9 mouse cellular contexts compared by ENCODE assay signal in the genomic region with DNA sequence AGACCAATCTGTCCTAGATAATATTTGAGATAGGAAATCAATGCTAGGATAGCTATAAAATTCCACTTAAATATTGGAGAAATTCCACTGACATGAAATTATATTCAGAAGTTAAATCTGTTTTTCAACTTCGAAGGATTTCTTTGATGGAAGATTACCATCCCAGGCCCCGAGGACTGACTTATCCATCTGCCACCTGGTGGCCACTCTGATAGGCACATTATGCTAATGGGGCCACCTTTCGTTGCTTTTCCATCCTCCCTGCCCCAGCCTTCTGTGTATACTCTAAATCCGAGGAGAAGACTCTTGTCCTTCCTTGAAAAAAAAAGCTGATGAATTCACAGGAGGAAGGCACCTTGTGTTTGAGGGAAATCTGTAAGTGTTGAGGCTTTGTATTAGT. TPM values are rescaled to one million over a fixed set of nuclear protein-coding genes. Genes with fewer than 3 reads are reported as not detected.
A peak's percentile ranks its signal among the peaks of the same experiment; 100 is the strongest.
DNase-seq lines count a peak whose midpoint lies in the region; ATAC-seq and TF ChIP-seq lines count a peak whose summit lies in the region.
"Had no signal": no experiment of that assay in that cellular context is flagged by ENCODE, and none has a peak within 500 bp of the region (broad histone marks: within the 10 kb centered on the region; RNA-seq: fewer than 3 reads in every experiment).

No protein-coding gene starts in this region.

- no peak overlapping the region for H3K9ac ChIP-seq in limb, embryonic 14.5 days (ENCODE audit: low read depth, low read length, severe bottlenecking)
- no peak overlapping the region for H3K9ac ChIP-seq in MEL (ENCODE audit: control insufficient read depth, low read depth, low read length, poor library complexity, severe bottlenecking)
- H3K9ac ChIP-seq: stomach, embryonic 15.5 days had no signal

- H3K4me1 ChIP-seq in limb, embryonic 14.5 days (ENCODE audit: control insufficient read depth, insufficient read depth, low read length), result no peaks in the 10 kb centered on the region
- no peaks in the 10 kb centered on the region for H3K4me1 ChIP-seq in limb, embryonic 10.5 days
- H3K4me1 ChIP-seq in MEL (ENCODE audit: control insufficient read depth in 1 of 2, insufficient read depth in 2 of 2, low read length in 2 of 2), result no peaks in the 10 kb centered on the region
- H3K4me1 ChIP-seq: stomach, embryonic 15.5 days had no signal

- no peak overlapping the region for H3K4me2 ChIP-seq in limb, embryonic 14.5 days (replicated peaks; ENCODE audit: low read depth, low read length, severe bottlenecking)
- H3K4me2 ChIP-seq: stomach, embryonic 15.5 days had no signal

- H3K9me3 ChIP-seq in limb, embryonic 14.5 days (ENCODE audit: control insufficient read depth, low read length), result no peaks in the 10 kb centered on the region
- H3K9me3 ChIP-seq in limb, embryonic 10.5 days (replicated peaks), result no peaks in the 10 kb centered on the region
- H3K9me3 ChIP-seq in MEL (replicated peaks; ENCODE audit: insufficient read depth, low read length), result no peaks in the 10 kb centered on the region
- H3K9me3 ChIP-seq: stomach, embryonic 15.5 days had no signal

- H3K27me3 ChIP-seq in limb, embryonic 14.5 days (ENCODE audit: control insufficient read depth, insufficient read depth, low read length), result no peaks in the 10 kb centered on the region
- H3K27me3 ChIP-seq in limb, embryonic 10.5 days (ENCODE audit: low read depth, poor library complexity, severe bottlenecking), result no peaks in the 10 kb centered on the region
- no peaks in the 10 kb centered on the region for H3K27me3 ChIP-seq in MEL (ENCODE audit: control insufficient read depth in 1 of 2, insufficient read depth in 2 of 2, low read length in 2 of 2)
- H3K27me3 ChIP-seq: stomach, embryonic 15.5 days had no signal

- H3K36me3 ChIP-seq in limb, embryonic 14.5 days (ENCODE audit: control insufficient read depth, insufficient read depth, low read length), result no peaks in the 10 kb centered on the region
- no peaks in the 10 kb centered on the region for H3K36me3 ChIP-seq in limb, embryonic 10.5 days
- H3K36me3 ChIP-seq in MEL (ENCODE audit: control insufficient read depth in 1 of 2, insufficient read depth in 2 of 2, low read length in 2 of 2), result no peaks in the 10 kb centered on the region
- H3K36me3 ChIP-seq: stomach, embryonic 15.5 days had no signal

- no peak for TF ChIP-seq EP300 in MEL (IDR thresholded peaks at IDR 0.05; ENCODE audit: low read depth in 1 of 2, low read length in 2 of 2)

- peak; percentile 49 to 67 for DNase-seq in cerebellum, postnatal 14 days
- DNase-seq in cerebellum, adult 9-10 months, result no peak
- DNase-seq in limb, embryonic 14.5 days (ENCODE audit: low spot score), result peak; percentile 37
- no peak for DNase-seq in limb, embryonic 10.5 days (ENCODE audit: low spot score)
- DNase-seq in MEL (ENCODE audit: low read depth, low spot score), result no peak
- peak; percentile 45 to 77 for DNase-seq in kidney, postnatal 36 days
- no peak for DNase-seq in adrenal gland, adult 2 months
- DNase-seq in thymus, postnatal 10 days (ENCODE audit: low spot score in 2 of 2), result no peak

- TF ChIP-seq RAD21 in MEL (IDR thresholded peaks at IDR 0.05; ENCODE audit: low read depth, low read length), result no peak

- no peak overlapping the region for H3K27ac ChIP-seq in limb, embryonic 14.5 days (replicated peaks; ENCODE audit: low read depth, low read length)
- H3K27ac ChIP-seq in limb, embryonic 10.5 days, result no peak overlapping the region
- no peak overlapping the region for H3K27ac ChIP-seq in MEL (ENCODE audit: control insufficient read depth, low read depth, low read length)
- H3K27ac ChIP-seq: stomach, embryonic 15.5 days had no signal

- H3K79me2 ChIP-seq in MEL (ENCODE audit: control insufficient read depth, insufficient read depth, low read length, poor library complexity), result no peaks in the 10 kb centered on the region

- peak in 2 of 3 experiments; percentile 17 to 29; a peak in 2 of 6 replicates for TF ChIP-seq CTCF in MEL (IDR thresholded peaks at IDR 0.05 in 2 of 3, conservative IDR thresholded peaks at IDR 0.05 in 1 of 3; ENCODE audit: control insufficient read depth in 1 of 3, insufficient read depth in 1 of 3, low read depth in 2 of 3, low read length in 3 of 3, poor library complexity in 1 of 3, severe bottlenecking in 1 of 3)

- no peak for ATAC-seq in limb, embryonic 14.5 days (ENCODE audit: low FRiP score, low read depth)

- TF ChIP-seq POLR2A in limb, embryonic 14.5 days (IDR thresholded peaks at IDR 0.05; ENCODE audit: borderline replicate concordance, extremely low read depth, insufficient read depth, insufficient read length), result no peak
- no peak for TF ChIP-seq POLR2A in MEL (IDR thresholded peaks at IDR 0.05; ENCODE audit: control insufficient read depth in 1 of 2, insufficient read depth in 1 of 2, low read depth in 1 of 2, low read length in 2 of 2, poor library complexity in 1 of 2)

- WGBS in limb, embryonic 14.5 days, result 40% methylated on average over 4 of the region's 4 CpGs
- 53% methylated on average over 4 of the region's 4 CpGs for WGBS in limb, embryonic 10.5 days

- no peak overlapping the region for H3K4me3 ChIP-seq in limb, embryonic 14.5 days (replicated peaks; ENCODE audit: low read length)
- no peak overlapping the region for H3K4me3 ChIP-seq in limb, embryonic 10.5 days
- H3K4me3 ChIP-seq in MEL (ENCODE audit: control insufficient read depth in 1 of 2, insufficient read depth in 1 of 2, low read depth in 2 of 2, low read length in 2 of 2), result no peak overlapping the region
- H3K4me3 ChIP-seq: stomach, embryonic 15.5 days had no signal

TF ChIP-seq in MEL, 35 proteins besides CTCF, POLR2A, EP300 and RAD21:
- TF ChIP-seq GABPA (IDR thresholded peaks at IDR 0.05; ENCODE audit: low read depth, low read length), result no peak
- no peak for TF ChIP-seq ZKSCAN1 (IDR thresholded peaks at IDR 0.05; ENCODE audit: low read depth, low read length)
- peak; percentile 29 for TF ChIP-seq SMC3 (IDR thresholded peaks at IDR 0.05; ENCODE audit: low read depth, low read length)

RNA-seq across cellular contexts. Expression of a gene that starts 11.8 kb away (rescaled TPM):
- polyA plus RNA-seq in limb, embryonic 14.5 days (2012; rRNA removed), result 16.7 and 16.8 TPM in 2 replicates
- 12.0 and 13.4 TPM in 2 replicates for polyA plus RNA-seq in limb, embryonic 14.5 days (2014; fragmentation: Nextera tagmentation; extraction: Ambion mirVana)
- 11.4 and 12.1 TPM in 2 replicates for polyA plus RNA-seq in limb, embryonic 10.5 days (2016; fragmentation: Nextera tagmentation; extraction: Ambion mirVana)
- total RNA-seq in MEL (2012; rRNA removed), result 18.0 and 21.3 TPM in 2 replicates
- polyA plus RNA-seq in MEL (2012; ENCODE audit: insufficient read depth in 1 of 2, insufficient read length in 2 of 2, low read depth in 1 of 2, low replicate concordance in 2 of 2, missing spikeins in 1 of 2), result 10 to 100 TPM in 1 of 2 experiments, not detected in 1; 21.5 TPM
- total RNA-seq in adrenal gland, adult 2 months (2021), result 10 to 100 TPM; 21.7 to 22.2 TPM
- 3.8 and 4.6 TPM in 2 replicates for polyA plus RNA-seq in adrenal gland, adult 2 months (2012; rRNA removed)

Comparison
In these comparisons a context has a peak if more than half of its experiments do, and no peak if none do; other contexts are left out.
1. DNase-seq: peak in cerebellum, postnatal 14 days (2 of 2), limb, embryonic 14.5 days (single experiment) and kidney, postnatal 36 days (2 of 2); none in cerebellum, adult 9-10 months (single experiment), limb, embryonic 10.5 days (single experiment), MEL (single experiment), adrenal gland, adult 2 months (single experiment) and thymus, postnatal 10 days (0 of 2).